Mouse (Mus musculus) MEL (cell line): Measurements from ENCODE around the gene Cdkal1. TPM values are rescaled to one million over a fixed set of nuclear protein-coding genes. Genes with fewer than 3 reads are reported as not detected.

Source experiments
- DNase-seq: peaks from one replicate; pipeline ENCODE4 v3.0.0; 2011; ENCODE audit warnings: low read depth, low spot score
- H3K27ac ChIP-seq: 2 replicates; pipeline ENCODE4 v1.5.1; 2012; ENCODE audit warnings: low read depth, mild to moderate bottlenecking, control low read depth, low read length, moderate library complexity; ENCODE audit not compliant: control insufficient read depth
- H3K27me3 ChIP-seq, 2 experiments: fragments of 150-350 bp in 1 of 2; sonication (generic) in 1 of 2; 2 replicates each; pipeline ENCODE4 v1.6.1; 2012; ENCODE audit warnings: low read length in 2 of 2, mild to moderate bottlenecking in 2 of 2, improper control_type of control experiment in 1 of 2, moderate library complexity in 1 of 2; ENCODE audit not compliant: insufficient read depth in 2 of 2, control insufficient read depth in 1 of 2
- H3K36me3 ChIP-seq, 2 experiments: 2 replicates each; pipeline ENCODE4 v1.6.1; 2012 to 2014; ENCODE audit warnings: low read length in 2 of 2, improper control_type of control experiment in 1 of 2, inconsistent platforms in 1 of 2, mild to moderate bottlenecking in 1 of 2; ENCODE audit not compliant: insufficient read depth in 2 of 2, control insufficient read depth in 1 of 2
- H3K4me1 ChIP-seq, 2 experiments: fragments of 150-350 bp in 1 of 2; sonication (generic) in 1 of 2; 2 replicates each; pipeline ENCODE4 v1.6.1; 2012; ENCODE audit warnings: low read length in 2 of 2, improper control_type of control experiment in 1 of 2, mild to moderate bottlenecking in 1 of 2; ENCODE audit not compliant: insufficient read depth in 2 of 2, control insufficient read depth in 1 of 2
- H3K4me3 ChIP-seq, 2 experiments: fragments of 150-350 bp in 1 of 2; sonication (generic) in 1 of 2; 2 replicates each; pipeline ENCODE4 v1.5.1; 2012; ENCODE audit warnings: low read depth in 2 of 2, low read length in 2 of 2, mild to moderate bottlenecking in 2 of 2, moderate library complexity in 2 of 2, control low read depth in 1 of 2, improper control_type of control experiment in 1 of 2; ENCODE audit not compliant: control insufficient read depth in 1 of 2, insufficient read depth in 1 of 2
- H3K79me2 ChIP-seq: 2 replicates; pipeline ENCODE4 v1.6.1; 2012; ENCODE audit warnings: mild to moderate bottlenecking, low read length, moderate library complexity; ENCODE audit not compliant: control insufficient read depth, poor library complexity, insufficient read depth
- H3K9ac ChIP-seq: 2 replicates; pipeline ENCODE4 v1.6.1; 2012; ENCODE audit warnings: low read depth, mild to moderate bottlenecking, control low read depth, low read length, moderate library complexity; ENCODE audit not compliant: control insufficient read depth, poor library complexity, severe bottlenecking
- H3K9me3 ChIP-seq: fragments of 150-350 bp; sonication (generic); replicated peaks from 2 replicates; pipeline ENCODE4 v1.6.1; 2012; ENCODE audit warnings: mild to moderate bottlenecking, low read length, improper control_type of control experiment, moderate library complexity; ENCODE audit not compliant: insufficient read depth
- CHD2 ChIP-seq: IDR thresholded peaks from 2 replicates; pipeline ENCODE4 v1.6.1; 2011; ENCODE audit warnings: low read length, improper control_type of control experiment
- CTCF ChIP-seq, 3 experiments: IDR thresholded peaks in 2 of 3; conservative IDR thresholded peaks in 1 of 3; 2 replicates each; pipeline ENCODE4 v1.5.1; 2011 to 2012; ENCODE audit warnings: low read length in 3 of 3, low read depth in 2 of 3, mild to moderate bottlenecking in 2 of 3, improper control_type of control experiment in 1 of 3, inconsistent platforms in 1 of 3, mixed read lengths in 1 of 3, moderate library complexity in 1 of 3; ENCODE audit not compliant: control insufficient read depth in 1 of 3, insufficient read depth in 1 of 3, poor library complexity in 1 of 3, severe bottlenecking in 1 of 3
- ETS1 ChIP-seq: IDR thresholded peaks from 2 replicates; pipeline ENCODE4 v1.6.1; 2012; ENCODE audit warnings: low read depth, mild to moderate bottlenecking, inconsistent platforms, low read length, improper control_type of control experiment, moderate library complexity
- GABPA ChIP-seq: IDR thresholded peaks from 2 replicates; pipeline ENCODE4 v1.6.1; 2012; ENCODE audit warnings: low read depth, mild to moderate bottlenecking, inconsistent platforms, low read length, improper control_type of control experiment, moderate library complexity
- GATA1 ChIP-seq: IDR thresholded peaks from 2 replicates; pipeline ENCODE4 v1.6.1; 2011; ENCODE audit warnings: low read depth, low read length, improper control_type of control experiment
- MAFK ChIP-seq: IDR thresholded peaks from 2 replicates; pipeline ENCODE4 v1.6.1; 2011; ENCODE audit warnings: low read depth, mild to moderate bottlenecking, low read length, improper control_type of control experiment, borderline replicate concordance
- MAX ChIP-seq: IDR thresholded peaks from 2 replicates; pipeline ENCODE4 v1.6.1; 2011; ENCODE audit warnings: low read length, improper control_type of control experiment
- MEF2A ChIP-seq: IDR thresholded peaks from 2 replicates; pipeline ENCODE4 v1.6.1; 2014; ENCODE audit warnings: low read depth, mild to moderate bottlenecking, inconsistent platforms, low read length, improper control_type of control experiment; ENCODE audit not compliant: poor library complexity, insufficient replicate concordance, severe bottlenecking; ENCODE audit errors: extremely low read depth
- MXI1 ChIP-seq: IDR thresholded peaks from 2 replicates; pipeline ENCODE4 v1.6.1; 2011; ENCODE audit warnings: mild to moderate bottlenecking, low read depth, low read length, improper control_type of control experiment
- MYC ChIP-seq: IDR thresholded peaks from 2 replicates; pipeline ENCODE4 v1.6.1; 2011; ENCODE audit warnings: low read depth, mild to moderate bottlenecking, low read length, improper control_type of control experiment, moderate library complexity
- NELFE ChIP-seq: IDR thresholded peaks from 2 replicates; pipeline ENCODE4 v1.6.1; 2011; ENCODE audit warnings: low read depth, low read length, improper control_type of control experiment
- NRF1 ChIP-seq: IDR thresholded peaks from 2 replicates; pipeline ENCODE4 v1.6.1; 2014; ENCODE audit warnings: low read depth, mild to moderate bottlenecking, inconsistent platforms, low read length, improper control_type of control experiment, moderate library complexity; ENCODE audit not compliant: poor library complexity, insufficient read depth, severe bottlenecking
- POLR2A ChIP-seq, 2 experiments: IDR thresholded peaks; 2 replicates each; pipeline ENCODE4 v1.6.1; 2011 to 2012; ENCODE audit warnings: low read length in 2 of 2, mild to moderate bottlenecking in 2 of 2, control low read depth in 1 of 2, improper control_type of control experiment in 1 of 2, low read depth in 1 of 2, moderate library complexity in 1 of 2; ENCODE audit not compliant: control insufficient read depth in 1 of 2, insufficient read depth in 1 of 2, poor library complexity in 1 of 2
- POLR2AphosphoS2 ChIP-seq: IDR thresholded peaks from 2 replicates; pipeline ENCODE4 v1.6.1; 2011; ENCODE audit warnings: low read length, improper control_type of control experiment
- RAD21 ChIP-seq: IDR thresholded peaks from 2 replicates; pipeline ENCODE4 v1.6.1; 2011; ENCODE audit warnings: mild to moderate bottlenecking, low read depth, low read length, improper control_type of control experiment
- RCOR1 ChIP-seq: IDR thresholded peaks from 2 replicates; pipeline ENCODE4 v1.6.1; 2012; ENCODE audit warnings: low read depth, mild to moderate bottlenecking, inconsistent platforms, low read length, improper control_type of control experiment
- TAL1 ChIP-seq: IDR thresholded peaks from 2 replicates; pipeline ENCODE4 v1.6.1; 2012; ENCODE audit warnings: mild to moderate bottlenecking, inconsistent platforms, low read length, moderate library complexity, mixed read lengths
- UBTF ChIP-seq: IDR thresholded peaks from 2 replicates; pipeline ENCODE4 v1.6.1; 2012; ENCODE audit warnings: low read depth, mild to moderate bottlenecking, inconsistent platforms, low read length, improper control_type of control experiment, moderate library complexity, borderline replicate concordance; ENCODE audit not compliant: insufficient read depth
- USF1 ChIP-seq: IDR thresholded peaks from 2 replicates; pipeline ENCODE4 v1.6.1; 2014; ENCODE audit warnings: low read depth, mild to moderate bottlenecking, inconsistent platforms, low read length, improper control_type of control experiment, moderate library complexity
- USF2 ChIP-seq, 2 experiments: IDR thresholded peaks; 2 replicates each; pipeline ENCODE4 v1.6.1; 2011 to 2012; ENCODE audit warnings: improper control_type of control experiment in 2 of 2, low read length in 2 of 2, borderline replicate concordance in 1 of 2, inconsistent platforms in 1 of 2, low read depth in 1 of 2, mild to moderate bottlenecking in 1 of 2; ENCODE audit not compliant: insufficient read depth in 1 of 2
- ZC3H11A ChIP-seq: IDR thresholded peaks from 2 replicates; pipeline ENCODE4 v1.6.1; 2012; ENCODE audit warnings: low read depth, mild to moderate bottlenecking, inconsistent platforms, low read length, improper control_type of control experiment
- ZMIZ1 ChIP-seq: IDR thresholded peaks from 2 replicates; pipeline ENCODE4 v1.6.1; 2012; ENCODE audit warnings: low read depth, mild to moderate bottlenecking, inconsistent platforms, low read length, improper control_type of control experiment, moderate library complexity
- polyA plus RNA-seq, 2 experiments: library from polyadenylated mRNA; stranded (reverse) in 1 of 2; unstranded in 1 of 2; fragments of >175 nt in 1 of 2; fragments of >200 nt in 1 of 2; gene quantifications; 2 replicates each; pipeline versions ENCODE4 v1.2.1 to v1.2.4; 2012; ENCODE audit warnings: low replicate concordance in 2 of 2, low read depth in 1 of 2; ENCODE audit not compliant: insufficient read length in 2 of 2, insufficient read depth in 1 of 2, missing spikeins in 1 of 2
- total RNA-seq: library from RNA; depleted of rRNA; stranded (reverse); fragments of 300-350 nt; gene quantifications from 2 replicates; pipeline ENCODE4 v1.2.3, GENCODE M21; 2012

The Cdkal1 gene
- total and polyA plus RNA-seq, 3 experiments, result 10.6 to 11.0 TPM; not detected in 1

DNA sequence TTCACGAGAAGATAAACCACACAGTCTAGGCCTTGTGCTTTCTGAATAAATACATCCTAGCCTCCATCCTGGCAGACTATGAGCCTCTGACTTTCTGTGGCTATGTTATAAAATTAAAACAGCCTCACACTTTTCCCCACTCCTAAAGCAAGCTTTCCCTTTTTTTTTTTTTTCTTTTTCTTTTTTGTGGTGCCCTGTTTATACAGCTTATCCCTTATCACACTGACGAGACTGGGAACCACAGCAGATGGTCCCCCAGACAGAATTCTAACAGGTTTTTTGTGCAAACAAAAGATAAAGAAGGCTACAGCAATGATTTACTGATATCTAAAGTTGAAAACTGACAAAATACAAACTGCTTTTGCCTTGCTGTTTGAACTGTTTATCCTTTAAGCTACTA, 29.0 kb downstream of the Cdkal1 start (continued):
- no peak for TF ChIP-seq NRF1
- no peak for TF ChIP-seq POLR2A (IDR thresholded peaks at IDR 0.05; ENCODE audit: control insufficient read depth in 1 of 2, insufficient read depth in 1 of 2, low read depth in 1 of 2, low read length in 2 of 2, poor library complexity in 1 of 2)
- peak; percentile 36; the same call in 1 of the 2 replicates for TF ChIP-seq MXI1
- TF ChIP-seq MYC, result no peak
- TF ChIP-seq GATA1, result peak; percentile 91
- TF ChIP-seq RAD21, result no peak
- no peak for TF ChIP-seq CHD2
- TF ChIP-seq USF1, result no peak
- TF ChIP-seq ETS1, result peak; percentile 84
- TF ChIP-seq POLR2AphosphoS2, result no peak
- TF ChIP-seq NELFE, result no peak
- no peak for TF ChIP-seq CTCF (IDR thresholded peaks at IDR 0.05 in 2 of 3, conservative IDR thresholded peaks at IDR 0.05 in 1 of 3; ENCODE audit: control insufficient read depth in 1 of 3, insufficient read depth in 1 of 3, low read depth in 2 of 3, low read length in 3 of 3, poor library complexity in 1 of 3, severe bottlenecking in 1 of 3)
- no peak for TF ChIP-seq GABPA
- no peak for TF ChIP-seq UBTF
- no peak for TF ChIP-seq ZC3H11A
- peak; percentile 73 for TF ChIP-seq TAL1
- TF ChIP-seq, all 39 proteins: peak for 13

DNA sequence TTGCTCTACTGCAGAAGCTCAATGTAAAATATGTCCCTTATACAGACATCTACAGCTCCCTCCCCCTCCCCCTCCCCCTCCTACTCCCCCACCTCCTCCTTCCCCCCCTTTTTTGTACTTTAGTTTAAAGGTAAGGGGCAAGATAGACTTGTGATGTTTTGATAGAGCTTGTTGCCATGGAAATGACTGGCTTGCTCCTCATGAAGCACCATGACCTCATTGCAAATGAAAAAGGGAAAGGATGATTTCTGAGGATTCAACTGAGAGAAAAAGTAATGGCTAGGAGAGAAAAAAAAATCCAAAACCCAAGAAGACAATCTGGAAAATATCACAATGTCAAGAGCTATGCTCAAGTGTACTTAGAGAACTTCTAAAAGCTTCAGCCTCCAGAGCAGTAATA, 29.4 kb downstream of the Cdkal1 start:
- peaks cover 0 to 19% of the 10 kb centered on the region in 2 experiments; a peak in 2 of 4 replicates for H3K36me3 ChIP-seq
- TF ChIP-seq MAX, result no peak
- TF ChIP-seq RCOR1, result no peak
- TF ChIP-seq MEF2A, result no peak
- TF ChIP-seq ZMIZ1, result no peak
- TF ChIP-seq RAD21, result no peak
- TF ChIP-seq GATA1, result no peak
- TF ChIP-seq ZC3H11A, result no peak
- TF ChIP-seq MAFK, result no peak
- no peak for TF ChIP-seq USF2 (IDR thresholded peaks at IDR 0.05; ENCODE audit: borderline replicate concordance in 1 of 2, insufficient read depth in 1 of 2, low read depth in 1 of 2, low read length in 2 of 2)
- no peaks in the 10 kb centered on the region for H3K27me3 ChIP-seq
- H3K9me3 ChIP-seq, result no peaks in the 10 kb centered on the region
- no peak for DNase-seq
- no peak overlapping the region for H3K27ac ChIP-seq
- peaks cover 0 to 12% of the 10 kb centered on the region in 2 experiments; a peak in 2 of 4 replicates for H3K4me1 ChIP-seq
- H3K4me3 ChIP-seq, result no peak overlapping the region
- no peaks in the 10 kb centered on the region; the same call in 1 of the 2 replicates for H3K79me2 ChIP-seq
- no peak overlapping the region for H3K9ac ChIP-seq
